Mouse (Mus musculus) forebrain, embryonic 13.5 days (tissue): ENCODE results near the gene Fam129c. TPM values are rescaled to one million over a fixed set of nuclear protein-coding genes. Genes with fewer than 3 reads are reported as not detected.

Source experiments
- ATAC-seq: fragments of 200-750 bp; cut with Nextera tagmentation; 2 replicates; pipeline ENCODE4 v1.8.0; 2017
- H3K27ac ChIP-seq: fragments of 300-500 bp; sonication (generic); 2 replicates; pipeline ENCODE4 v1.5.1; 2015; ENCODE audit warnings: inconsistent platforms, mild to moderate bottlenecking, moderate library complexity
- H3K27me3 ChIP-seq: fragments of 300-500 bp; sonication (generic); 2 replicates; pipeline ENCODE4 v1.6.1; 2015; ENCODE audit warnings: mild to moderate bottlenecking, inconsistent platforms
- H3K36me3 ChIP-seq: fragments of 300-500 bp; sonication (generic); 2 replicates; pipeline ENCODE4 v1.6.1; 2015; ENCODE audit warnings: mild to moderate bottlenecking, inconsistent platforms; ENCODE audit not compliant: poor library complexity, severe bottlenecking
- H3K4me1 ChIP-seq: fragments of 300-500 bp; sonication (generic); 2 replicates; pipeline ENCODE4 v1.6.1; 2015; ENCODE audit warnings: inconsistent platforms
- H3K4me2 ChIP-seq: fragments of 300-500 bp; sonication (generic); 2 replicates; pipeline ENCODE4 v1.6.1; 2015; ENCODE audit warnings: inconsistent platforms, mild to moderate bottlenecking, moderate library complexity
- H3K4me3 ChIP-seq: fragments of 300-500 bp; sonication (generic); 2 replicates; pipeline ENCODE4 v1.5.1; 2015; ENCODE audit warnings: mild to moderate bottlenecking, inconsistent platforms
- H3K9ac ChIP-seq: fragments of 300-500 bp; sonication (generic); 2 replicates; pipeline ENCODE4 v1.6.1; 2015; ENCODE audit warnings: mild to moderate bottlenecking, inconsistent platforms
- H3K9me3 ChIP-seq: fragments of 300-500 bp; sonication (generic); replicated peaks from 2 replicates; pipeline ENCODE4 v1.6.1; 2016; ENCODE audit warnings: inconsistent platforms
- WGBS: fragments of 180-500 bp; shearing (Covaris S2); methylation state at CpG from one replicate; pipeline ENCODE4 v1.1.7; 2015; 5-methylcytosine and 5-hydroxymethylcytosine counted together
- polyA plus RNA-seq: library from polyadenylated mRNA; unstranded; fragments of >200 nt; fragmentation: Nextera tagmentation; extraction: Ambion mirVana; gene quantifications from 2 replicates; pipeline ENCODE4 v1.2.1, GENCODE M21; 2015

Fam129c gene
- polyA plus RNA-seq, 1 experiment from 2014 or later: 5.1 TPM

DNA sequence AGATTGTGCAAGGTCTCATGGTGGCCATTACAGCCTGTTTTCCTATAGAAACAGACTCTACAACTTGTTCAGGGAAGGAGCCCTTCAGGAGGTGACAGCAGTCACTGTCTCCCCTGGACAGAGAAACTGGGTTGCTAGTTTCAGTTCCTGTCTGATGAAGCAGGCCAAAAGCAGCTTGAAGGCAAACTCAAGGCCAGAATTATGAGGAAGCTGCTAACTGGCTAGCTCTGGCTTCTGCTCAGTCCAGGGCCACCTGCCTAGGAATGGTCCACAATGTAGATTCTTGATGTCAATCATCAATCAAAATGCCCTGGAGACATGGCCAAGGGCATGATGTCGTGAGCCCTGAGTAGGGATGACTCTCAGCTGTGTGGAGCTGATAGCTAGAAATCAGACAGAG lies 27.6 kb downstream of the Fam129c start:
- H3K36me3 ChIP-seq: peaks cover 62% of the 10 kb centered on the region
- no peak overlapping the region for H3K4me2 ChIP-seq
- H3K27ac ChIP-seq: no peak overlapping the region
- no peak overlapping the region for H3K4me3 ChIP-seq
- H3K27me3 ChIP-seq: peaks cover 7% of the 10 kb centered on the region
- H3K4me1 ChIP-seq: peaks cover 17% of the 10 kb centered on the region
- H3K9ac ChIP-seq: no peak overlapping the region
- ATAC-seq: no peak
- 100% methylated on average over 1 of the region's 1 CpGs for WGBS
- no peaks in the 10 kb centered on the region for H3K9me3 ChIP-seq

DNA sequence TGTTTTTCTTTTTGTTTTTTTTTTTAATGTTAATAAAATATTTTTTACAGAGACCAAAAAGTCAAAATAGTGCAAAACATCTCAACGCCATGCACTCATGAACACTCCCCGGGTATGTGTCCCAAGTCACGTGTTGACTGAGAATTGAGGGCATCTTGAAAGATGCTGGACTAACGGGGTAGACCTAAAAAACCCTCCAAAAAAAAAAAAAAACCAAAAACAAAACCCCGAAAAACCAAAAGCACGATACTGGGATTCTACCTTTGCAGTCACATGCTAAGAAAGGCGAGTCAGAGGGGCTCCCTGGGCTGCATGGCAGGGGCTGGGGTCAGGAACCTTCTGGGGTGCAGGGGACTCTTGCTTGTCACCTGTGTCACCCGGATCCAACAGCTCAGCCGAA lies 29.3 kb downstream of the Fam129c start:
- peaks cover 45% of the 10 kb centered on the region for H3K36me3 ChIP-seq
- H3K9me3 ChIP-seq: no peaks in the 10 kb centered on the region
- H3K4me1 ChIP-seq: peaks cover 18% of the 10 kb centered on the region
- H3K4me3 ChIP-seq: no peak overlapping the region
- no peak overlapping the region for H3K4me2 ChIP-seq
- no peak for ATAC-seq
- H3K9ac ChIP-seq: no peak overlapping the region
- 82% methylated on average over 9 of the region's 9 CpGs for WGBS
- H3K27ac ChIP-seq: no peak overlapping the region
- peaks cover 24% of the 10 kb centered on the region for H3K27me3 ChIP-seq

DNA sequence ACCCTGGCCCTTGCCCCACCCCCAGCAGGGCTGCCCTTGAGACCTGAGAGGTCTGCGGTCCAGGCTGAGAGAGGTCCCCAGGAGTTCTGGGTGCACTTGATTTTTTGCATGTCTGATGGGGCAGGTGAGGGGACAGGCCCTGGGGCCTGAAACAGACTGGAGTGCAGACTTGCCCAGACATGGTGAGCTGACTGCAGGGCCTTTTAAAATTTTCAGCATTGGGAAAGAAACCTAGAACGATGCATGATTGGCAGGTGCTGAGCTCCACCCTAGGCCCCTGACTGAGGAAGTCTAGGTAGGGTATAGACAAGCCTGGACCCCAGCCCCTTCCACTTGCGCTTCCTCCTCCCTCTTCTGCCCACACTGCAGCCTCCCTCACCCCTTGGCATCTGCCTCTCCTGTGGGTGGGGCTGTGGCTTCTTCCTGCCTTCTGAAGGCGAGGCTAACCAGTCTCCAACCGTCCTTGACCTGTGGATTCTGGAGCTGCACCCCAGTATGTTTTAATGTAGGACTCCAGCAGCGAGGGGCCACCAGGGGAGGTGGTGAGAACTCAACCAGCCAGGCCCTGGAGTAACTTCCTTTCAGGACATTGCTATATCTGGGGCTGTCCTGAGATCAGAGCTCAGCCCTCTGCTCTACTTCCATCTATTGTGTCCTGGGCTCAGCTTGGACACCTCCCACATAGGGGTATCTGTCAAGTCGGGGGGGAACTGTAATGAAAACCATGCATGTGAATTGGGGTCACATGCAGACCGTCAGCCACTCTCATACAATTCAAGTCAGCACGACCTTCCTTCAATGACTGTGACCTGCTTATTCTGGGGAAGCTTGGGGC lies 30.0 kb downstream of the Fam129c start:
- Histone ChIP-seq H3K9ac (no peak overlapping the region), H3K4me1 (peaks cover 18% of the 10 kb centered on the region), H3K4me2 (no peak overlapping the region), H3K4me3 (no peak overlapping the region), H3K27me3 (peaks cover 30% of the 10 kb centered on the region), H3K27ac (no peak overlapping the region), H3K36me3 (peaks cover 45% of the 10 kb centered on the region), H3K9me3 (no peaks in the 10 kb centered on the region)
- WGBS: 61% methylated on average over 9 of the region's 9 CpGs
- ATAC-seq: no peak

DNA sequence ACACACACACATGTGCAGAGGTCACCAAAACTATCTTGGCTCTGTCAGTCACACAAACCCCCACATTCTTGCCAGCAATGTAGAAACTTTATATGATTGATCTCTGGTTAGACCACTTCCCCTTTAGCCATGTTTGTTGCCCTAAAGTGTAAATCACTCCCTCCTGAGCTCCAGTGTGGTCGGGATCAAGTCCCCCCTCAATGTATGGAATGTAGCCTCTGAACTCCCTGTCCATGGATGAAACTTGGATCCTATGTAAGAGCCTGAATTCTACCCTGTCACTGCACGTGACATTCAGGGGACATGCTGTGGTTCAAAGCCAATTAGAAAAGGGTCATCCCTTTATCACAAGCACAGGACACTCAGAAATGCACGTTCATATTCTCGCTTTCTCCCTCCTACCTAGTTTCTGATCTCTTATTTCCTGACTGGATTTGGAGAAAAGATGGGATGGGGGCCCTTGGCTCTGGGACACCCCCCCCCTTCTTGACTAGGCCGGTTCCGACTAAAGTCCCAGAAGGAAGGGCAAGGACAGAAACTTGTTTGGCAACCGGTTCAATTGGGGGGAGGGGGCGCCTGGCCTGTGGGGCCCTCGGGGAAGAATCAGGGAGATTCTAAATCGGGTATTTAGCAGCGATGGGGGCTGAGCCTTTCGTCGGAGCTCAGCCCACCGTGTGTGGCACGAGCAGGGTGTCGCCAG lies 31.1 kb downstream of the Fam129c start:
- no peak for ATAC-seq
- peak overlapping the region; percentile 65; the same call in 1 of the 2 replicates for H3K27ac ChIP-seq
- H3K9ac ChIP-seq: peak overlapping the region; percentile 75
- peak overlapping the region; percentile 95 for H3K4me2 ChIP-seq
- H3K27me3 ChIP-seq: peaks cover 35% of the 10 kb centered on the region
- H3K4me3 ChIP-seq: peak overlapping the region; percentile 53
- peaks cover 18% of the 10 kb centered on the region for H3K4me1 ChIP-seq
- 8% methylated on average over 16 of the region's 16 CpGs for WGBS
- H3K9me3 ChIP-seq: peaks cover 5% of the 10 kb centered on the region
- H3K36me3 ChIP-seq: peaks cover 42% of the 10 kb centered on the region

DNA sequence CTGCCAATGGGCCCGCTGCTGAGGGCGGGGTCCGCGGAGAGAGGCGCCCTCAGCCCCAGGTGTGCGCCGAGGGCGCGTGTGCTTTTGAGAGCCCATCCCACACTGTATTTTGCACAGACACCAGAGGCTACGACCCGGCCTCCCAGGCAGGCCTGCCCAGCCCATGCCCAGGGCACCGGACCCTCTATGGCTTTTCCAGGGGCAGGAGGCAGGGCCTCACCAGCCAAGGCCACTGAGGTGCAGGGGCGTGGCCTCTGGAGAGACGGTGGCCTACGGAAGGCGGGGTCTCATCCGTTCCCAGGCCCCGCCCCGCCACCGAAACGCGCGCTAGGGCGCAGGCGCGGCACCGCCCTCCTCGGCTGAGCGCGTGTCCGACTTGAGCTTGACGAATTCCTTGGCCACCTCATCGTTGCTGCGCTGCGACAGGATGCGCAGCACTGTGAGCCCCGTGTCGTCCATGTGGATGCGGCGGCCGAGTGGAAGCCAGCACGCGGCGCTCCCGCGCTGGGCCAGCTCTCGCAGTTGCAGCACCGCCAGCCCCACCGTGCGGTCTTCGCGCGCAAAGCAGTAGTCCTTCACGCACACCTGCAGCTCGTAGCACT lies 31.7 kb downstream of the Fam129c start:
- Histone ChIP-seq H3K9ac (peak overlapping the region; percentile 75), H3K9me3 (peaks cover 5% of the 10 kb centered on the region), H3K27me3 (peaks cover 41% of the 10 kb centered on the region), H3K4me3 (peak overlapping the region; percentile 53), H3K27ac (peak overlapping the region; percentile 65), H3K36me3 (peaks cover 35% of the 10 kb centered on the region), H3K4me1 (peaks cover 19% of the 10 kb centered on the region), H3K4me2 (peak overlapping the region; percentile 95)
- under 1% methylated on average over 55 of the region's 55 CpGs for WGBS
- ATAC-seq: peak; percentile 82

DNA sequence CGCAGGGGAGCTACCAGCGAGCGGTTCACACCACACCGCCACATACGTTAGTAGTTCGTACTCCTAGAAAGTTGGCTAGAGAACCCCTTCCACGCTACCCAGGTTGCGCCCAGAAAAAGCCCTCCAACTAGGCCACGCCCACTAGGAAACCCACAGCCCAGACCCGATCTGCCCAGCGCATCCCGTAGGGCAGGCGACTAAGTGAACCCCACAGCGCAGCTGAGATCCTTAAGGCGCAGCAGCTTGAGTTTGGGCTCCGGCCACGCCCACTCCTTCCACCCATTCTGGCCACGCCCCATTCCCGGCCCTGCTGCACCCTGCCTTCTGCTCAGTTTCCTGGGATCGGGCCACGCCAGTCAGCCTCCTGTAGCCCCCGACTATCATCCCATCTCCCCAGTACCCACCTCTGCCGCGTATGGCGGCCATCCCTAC lies 32.3 kb downstream of the Fam129c start:
- Histone ChIP-seq H3K36me3 (peaks cover 29% of the 10 kb centered on the region), H3K9me3 (peaks cover 5% of the 10 kb centered on the region), H3K4me3 (peak overlapping the region; percentile 53), H3K4me2 (peak overlapping the region; percentile 95), H3K9ac (peak overlapping the region; percentile 75), H3K27ac (peak overlapping the region; percentile 65), H3K27me3 (peaks cover 47% of the 10 kb centered on the region), H3K4me1 (peaks cover 25% of the 10 kb centered on the region)
- WGBS: 3% methylated on average over 25 of the region's 25 CpGs
- ATAC-seq: peak; percentile 46

DNA sequence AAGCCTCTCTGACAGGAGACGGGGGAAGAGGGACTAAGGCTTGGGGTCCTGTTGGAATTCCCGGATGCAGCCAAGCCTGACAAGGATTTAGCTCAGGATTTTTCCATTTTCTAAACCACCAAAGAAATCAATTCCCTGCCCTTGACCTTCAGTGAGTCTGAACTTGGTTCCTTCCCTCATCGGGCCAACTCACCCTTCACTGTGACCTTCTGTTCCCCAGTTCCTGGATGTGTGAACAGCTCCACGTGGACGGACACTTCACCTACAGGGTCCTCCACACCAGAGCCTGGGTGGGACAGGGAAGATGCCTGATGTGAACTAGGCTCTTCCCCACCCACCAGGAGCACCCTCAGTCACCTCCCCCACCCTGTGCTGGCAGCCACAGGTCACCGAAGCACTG lies 33.3 kb downstream of the Fam129c start:
- ATAC-seq: no peak
- Histone ChIP-seq H3K27ac (no peak overlapping the region), H3K4me3 (no peak overlapping the region), H3K4me2 (no peak overlapping the region), H3K4me1 (peaks cover 25% of the 10 kb centered on the region), H3K36me3 (peaks cover 20% of the 10 kb centered on the region), H3K9ac (no peak overlapping the region), H3K9me3 (peaks cover 5% of the 10 kb centered on the region), H3K27me3 (peaks cover 56% of the 10 kb centered on the region)
- WGBS: 91% methylated on average over 6 of the region's 6 CpGs

DNA sequence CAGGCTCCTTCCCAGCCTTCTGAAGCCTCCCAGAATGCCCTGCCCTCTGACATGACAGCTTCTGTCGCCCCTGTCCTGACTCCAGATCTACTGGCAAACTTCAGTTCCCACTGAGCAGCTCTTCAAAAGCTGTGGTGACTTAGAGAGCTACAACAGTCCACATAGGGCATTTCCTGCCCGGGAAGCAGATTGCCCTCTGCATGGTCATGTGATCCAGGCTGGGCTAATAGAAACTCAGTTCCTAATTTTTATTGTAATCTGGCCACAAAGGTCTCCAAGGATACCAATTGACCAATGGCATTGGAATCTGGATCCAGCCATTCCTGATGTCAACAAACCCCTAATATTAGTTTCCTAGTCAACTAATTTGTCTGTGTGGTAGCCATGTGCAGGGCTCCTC lies 34.4 kb downstream of the Fam129c start:
- Histone ChIP-seq H3K4me1 (peaks cover 25% of the 10 kb centered on the region), H3K9me3 (peaks cover 5% of the 10 kb centered on the region), H3K27me3 (peaks cover 61% of the 10 kb centered on the region), H3K36me3 (peaks cover 14% of the 10 kb centered on the region), H3K27ac (no peak overlapping the region), H3K4me2 (no peak overlapping the region), H3K9ac (no peak overlapping the region), H3K4me3 (no peak overlapping the region)
- ATAC-seq: no peak
- 68% methylated on average over 2 of the region's 2 CpGs for WGBS

DNA sequence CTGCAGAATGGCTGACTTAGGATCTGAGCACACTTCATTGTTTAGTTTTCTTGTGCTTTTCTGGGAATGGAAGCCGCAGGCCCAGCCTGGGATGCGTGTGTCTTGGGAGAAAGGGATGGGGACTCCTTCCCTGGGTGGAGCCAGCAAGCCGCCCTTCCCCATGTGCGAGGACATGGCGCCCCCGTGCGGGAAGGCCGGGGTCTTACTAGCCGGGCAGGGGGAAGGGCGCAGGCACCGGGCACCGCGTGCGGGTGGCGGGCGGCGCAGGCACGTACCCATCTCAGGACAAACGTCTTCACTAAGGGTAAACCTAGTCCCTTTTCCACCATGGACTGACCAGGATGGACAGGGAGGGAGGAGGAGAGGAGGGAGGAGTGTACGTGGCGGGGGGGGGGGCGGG lies 35.7 kb downstream of the Fam129c start:
- peaks cover 25% of the 10 kb centered on the region for H3K4me1 ChIP-seq
- peaks cover 61% of the 10 kb centered on the region for H3K27me3 ChIP-seq
- H3K9me3 ChIP-seq: peaks cover 5% of the 10 kb centered on the region
- H3K27ac ChIP-seq: no peak overlapping the region
- peaks cover 14% of the 10 kb centered on the region for H3K36me3 ChIP-seq
- no peak for ATAC-seq
- no peak overlapping the region for H3K9ac ChIP-seq
- no peak overlapping the region for H3K4me2 ChIP-seq
- 5% methylated on average over 7 of the region's 22 CpGs for WGBS
- H3K4me3 ChIP-seq: no peak overlapping the region

DNA sequence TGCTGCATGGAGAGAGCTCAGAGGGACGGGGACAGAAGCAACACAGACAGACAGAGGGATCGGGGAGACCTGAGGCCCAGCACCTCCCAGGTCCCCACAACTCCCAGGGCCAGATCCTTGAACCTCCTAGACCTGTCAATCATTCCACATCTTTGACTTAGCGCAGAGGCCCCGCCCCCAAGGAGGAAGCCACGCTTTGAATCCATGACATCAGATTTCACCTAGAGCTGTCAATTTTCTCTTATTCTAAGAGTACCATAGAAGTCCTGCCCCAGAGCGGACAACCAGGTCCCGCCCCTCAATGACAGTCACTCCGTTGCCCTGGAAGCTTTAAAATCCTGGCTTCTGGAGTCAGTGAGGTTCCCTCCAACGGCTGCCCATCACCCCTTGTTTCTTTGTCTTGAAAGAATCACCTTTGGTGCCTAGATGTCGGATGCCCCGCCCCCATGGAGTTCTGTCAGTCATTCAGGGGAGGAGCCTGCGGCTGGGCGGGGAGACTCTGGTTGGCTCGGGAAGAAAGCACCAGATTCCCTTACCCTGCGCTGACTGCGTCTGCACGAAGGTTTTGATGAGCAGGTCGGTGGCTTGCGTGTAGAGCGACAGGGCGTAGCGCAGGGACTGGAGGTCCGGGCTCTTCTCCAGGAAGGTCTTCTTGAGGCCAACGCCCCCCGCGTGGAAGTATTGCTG lies 36.7 kb downstream of the Fam129c start:
- peaks cover 19% of the 10 kb centered on the region for H3K36me3 ChIP-seq
- H3K27me3 ChIP-seq: peaks cover 67% of the 10 kb centered on the region
- WGBS: 2% methylated on average over 26 of the region's 26 CpGs
- H3K4me1 ChIP-seq: peaks cover 18% of the 10 kb centered on the region
- H3K4me3 ChIP-seq: peak overlapping the region; percentile 10
- H3K9ac ChIP-seq: peak overlapping the region; percentile 40; the same call in 1 of the 2 replicates
- H3K4me2 ChIP-seq: peak overlapping the region; percentile 45
- H3K9me3 ChIP-seq: peaks cover 5% of the 10 kb centered on the region
- H3K27ac ChIP-seq: no peak overlapping the region; the same call in 1 of the 2 replicates
- peak; percentile 55 for ATAC-seq

DNA sequence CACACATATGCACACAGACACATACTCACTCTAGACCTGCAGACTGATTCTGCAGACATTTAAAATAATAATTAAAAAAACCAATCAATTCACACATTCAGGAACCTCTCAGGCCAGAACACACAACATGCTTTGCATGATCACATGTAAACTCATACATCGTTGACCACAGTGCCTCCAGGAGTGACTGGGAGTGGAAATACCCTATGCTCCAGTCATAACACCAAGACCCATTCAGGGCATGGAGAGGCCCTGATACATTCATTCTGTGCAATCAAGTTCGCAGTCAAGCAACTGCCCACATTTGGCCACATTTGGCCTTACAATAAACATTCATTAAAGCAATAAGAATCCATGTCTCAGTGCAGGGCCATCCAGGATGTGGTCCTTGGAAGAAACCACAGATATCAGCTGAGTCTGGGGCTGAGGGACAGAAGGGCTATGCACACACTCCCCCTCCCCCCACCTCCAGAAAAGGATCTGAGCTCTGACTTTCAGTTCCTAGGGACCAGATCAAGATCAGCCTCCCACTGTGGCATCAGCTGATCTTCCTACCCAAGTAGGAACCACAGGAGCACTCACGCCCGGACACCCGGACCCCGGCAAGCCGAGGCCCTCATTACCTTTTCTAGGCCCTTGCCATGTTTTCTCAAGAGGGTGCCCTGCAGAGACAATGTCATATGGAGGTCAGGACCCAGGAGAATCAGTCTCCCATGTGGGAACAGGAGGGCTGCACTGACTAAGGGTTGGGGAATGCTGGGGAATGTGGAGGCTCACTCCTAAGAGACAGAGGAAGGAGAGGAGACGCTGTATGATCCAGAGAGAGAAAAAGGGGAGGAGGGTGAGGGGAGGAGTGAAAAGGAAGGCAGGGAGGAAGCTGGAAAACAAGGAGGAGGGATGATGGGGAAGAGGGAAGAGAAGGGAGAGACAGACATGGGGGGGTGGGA lies 40.0 kb downstream of the Fam129c start:
- H3K4me2 ChIP-seq: no peak overlapping the region
- ATAC-seq: no peak
- H3K9ac ChIP-seq: no peak overlapping the region
- H3K9me3 ChIP-seq: peaks cover 5% of the 10 kb centered on the region
- H3K4me3 ChIP-seq: no peak overlapping the region
- WGBS: 64% methylated on average over 8 of the region's 8 CpGs
- peaks cover 40% of the 10 kb centered on the region for H3K27me3 ChIP-seq
- H3K36me3 ChIP-seq: peaks cover 34% of the 10 kb centered on the region
- peaks cover 7% of the 10 kb centered on the region for H3K4me1 ChIP-seq
- no peak overlapping the region for H3K27ac ChIP-seq
